Mouse (Mus musculus) lung, adult 2 months (tissue): Measurements from ENCODE around the gene Mkrn3. TPM values are rescaled to one million over a fixed set of nuclear protein-coding genes. Genes with fewer than 3 reads are reported as not detected.

Experiments
- DNase-seq: peaks from one replicate; pipeline ENCODE4 v3.0.0; 2022
- H3K4me1 ChIP-seq: fragments of 200-500 bp; 2 replicates; pipeline ENCODE4 v1.6.1; 2011; ENCODE audit warnings: low read length; ENCODE audit not compliant: control insufficient read depth, insufficient read depth
- H3K4me3 ChIP-seq: fragments of 200-500 bp; replicated peaks from 2 replicates; pipeline ENCODE3; 2011; ENCODE audit warnings: low read depth, mild to moderate bottlenecking, control low read depth, low read length; ENCODE audit errors: extremely low read depth
- CTCF ChIP-seq: fragments of 200-500 bp; IDR thresholded peaks from 2 replicates; pipeline ENCODE4 v1.5.1; 2011; ENCODE audit warnings: mild to moderate bottlenecking, low read length, control low read depth; ENCODE audit not compliant: insufficient read depth
- POLR2A ChIP-seq: fragments of 200-500 bp; IDR thresholded peaks from 2 replicates; pipeline ENCODE4 v1.6.1; 2011; ENCODE audit warnings: low read depth, mild to moderate bottlenecking, control low read depth, low read length, borderline replicate concordance; ENCODE audit errors: extremely low read depth
- WGBS: fragments of 180-500 bp; shearing (Covaris S2); methylation state at CpG from one replicate; pipeline ENCODE4 v1.1.7; 2018; 5-methylcytosine and 5-hydroxymethylcytosine counted together
- polyA plus RNA-seq: library from polyadenylated mRNA; depleted of rRNA; stranded (reverse); fragments of >200 nt; gene quantifications from 2 replicates; pipeline ENCODE4 v1.2.3, GENCODE M21; 2012; rRNA removed

The Mkrn3 gene
- polyA plus RNA-seq, 1 experiment: 1.6 TPM

- DNase-seq: no peak
- Histone ChIP-seq H3K4me1 (no peaks in the 10 kb centered on the region), H3K4me3 (no peak overlapping the region)
- WGBS: 25% methylated on average over 1 of the region's 1 CpGs
- no peak for TF ChIP-seq CTCF
- TF ChIP-seq POLR2A: no peak
These were observed 27.7 kb downstream of the Mkrn3 start for GRCm38 (mm10) chr7:62392202-62392601.

DNA sequence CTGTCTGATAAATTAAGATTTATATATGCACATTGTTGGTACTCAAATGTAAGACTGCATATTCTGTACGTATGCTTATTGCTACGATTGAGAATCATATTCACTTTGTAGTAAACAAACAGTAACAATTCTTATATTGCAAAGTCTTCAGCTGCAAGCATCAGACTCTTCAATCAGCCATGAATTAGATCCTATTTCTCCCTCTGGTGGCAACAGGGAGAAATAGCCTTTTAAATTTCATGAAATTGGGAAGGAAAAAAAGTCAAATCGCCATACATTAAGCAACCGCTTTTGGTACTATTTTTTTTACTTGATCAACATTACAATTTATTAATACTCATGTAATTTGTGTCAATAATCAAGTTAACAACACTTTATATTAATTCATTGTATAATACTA, 31.6 kb downstream of the Mkrn3 start:
- WGBS: 39% methylated on average over 4 of the region's 4 CpGs
- DNase-seq: no peak
- TF ChIP-seq CTCF (no peak), POLR2A (no peak)
- no peak overlapping the region for H3K4me3 ChIP-seq
- H3K4me1 ChIP-seq: no peaks in the 10 kb centered on the region

GRCm38 (mm10) chr7:62382391-62382790, 37.5 kb downstream of the Mkrn3 start:
- 4% methylated on average over 2 of the region's 2 CpGs for WGBS
- DNase-seq: no peak
- TF ChIP-seq CTCF: 0 out of 2 replicates have a peak, but pooled peaks have one; percentile 30
- TF ChIP-seq POLR2A: no peak

DNA sequence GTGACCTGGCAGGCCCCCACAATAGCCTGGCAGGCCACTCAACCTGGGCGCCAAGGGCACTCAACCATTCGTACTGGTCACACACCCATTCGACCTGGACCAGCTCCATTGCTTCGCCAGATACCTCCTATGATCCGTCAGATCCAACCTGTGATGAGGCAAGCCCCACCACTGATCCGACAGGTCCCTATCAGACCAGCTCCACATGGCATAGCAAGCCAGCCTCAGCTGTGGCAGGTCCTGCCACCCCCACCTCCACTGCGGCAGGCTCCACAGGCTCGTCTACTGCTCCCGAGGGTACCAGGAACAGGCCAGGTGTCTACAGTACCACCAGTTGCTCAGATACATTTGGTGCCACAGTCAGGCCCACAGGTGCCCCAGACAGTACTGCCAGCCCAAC, 41.4 kb downstream of the Mkrn3 start:
- no peak for DNase-seq
- Histone ChIP-seq H3K4me1 (no peaks in the 10 kb centered on the region), H3K4me3 (no peak overlapping the region)
- TF ChIP-seq CTCF: no peak
- TF ChIP-seq POLR2A: no peak
- WGBS: 90% methylated on average over 9 of the region's 9 CpGs

More at GRCm38 (mm10) chr7:62382391-62382790, 37.5 kb downstream of the Mkrn3 start:
- H3K4me1 ChIP-seq: no peaks in the 10 kb centered on the region
- H3K4me3 ChIP-seq: no peak overlapping the region

GRCm38 (mm10) chr7:62377313-62377712, 42.6 kb downstream of the Mkrn3 start:
- no peaks in the 10 kb centered on the region for H3K4me1 ChIP-seq
- TF ChIP-seq POLR2A (no peak), CTCF (no peak)
- DNase-seq: no peak
- no peak overlapping the region for H3K4me3 ChIP-seq
- 34% methylated on average over 14 of the region's 14 CpGs for WGBS

DNA sequence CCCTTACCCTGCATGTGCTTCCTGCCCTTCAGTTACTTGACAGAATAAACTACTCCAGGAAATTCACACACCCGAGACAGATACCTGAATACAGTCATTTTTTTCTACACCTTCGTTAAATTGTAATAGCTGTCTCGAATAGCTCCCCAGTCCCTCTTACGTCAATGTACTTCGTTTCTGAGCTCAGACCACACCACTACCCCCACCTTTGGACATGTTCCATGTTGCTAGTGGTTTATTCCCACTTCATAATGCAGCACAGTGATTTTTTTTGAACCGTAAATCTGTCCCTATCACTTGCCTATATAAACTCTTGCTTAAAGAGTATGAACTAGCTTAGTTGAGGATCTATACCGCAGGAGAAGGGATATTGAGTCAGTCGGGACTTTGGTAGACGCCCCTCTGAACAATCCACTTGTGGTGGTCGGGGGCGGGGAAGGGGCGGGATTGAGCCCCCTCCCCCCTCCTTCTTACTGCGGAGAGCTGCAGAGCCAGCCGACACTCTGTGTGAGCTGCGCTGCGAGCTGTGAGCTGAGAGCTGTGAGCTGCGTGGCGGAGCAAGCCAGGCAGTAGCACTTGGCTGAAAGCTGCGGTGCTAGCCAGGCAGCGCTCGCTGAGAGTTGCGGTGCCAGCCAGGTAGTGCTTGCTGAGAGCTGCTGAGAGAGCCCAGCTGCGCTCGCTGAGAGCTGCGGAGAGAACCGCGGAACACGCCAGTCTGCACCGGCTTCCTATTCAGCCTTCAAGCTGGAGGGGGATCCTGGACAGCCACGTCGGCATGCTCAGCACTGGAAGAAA, 43.2 kb downstream of the Mkrn3 start, which contains the start of gene Magel2:
Gene Magel2 (plus strand): TSS at position 501 of the 795 bp plus-strand sequence.
- H3K4me1 ChIP-seq: no peaks in the 10 kb centered on the region
- 17% methylated on average over 31 of the region's 31 CpGs for WGBS
- TF ChIP-seq CTCF: no peak
- TF ChIP-seq POLR2A: no peak
- no peak within 1 kb of the TSS for H3K4me3 ChIP-seq
- DNase-seq: no peak

DNA sequence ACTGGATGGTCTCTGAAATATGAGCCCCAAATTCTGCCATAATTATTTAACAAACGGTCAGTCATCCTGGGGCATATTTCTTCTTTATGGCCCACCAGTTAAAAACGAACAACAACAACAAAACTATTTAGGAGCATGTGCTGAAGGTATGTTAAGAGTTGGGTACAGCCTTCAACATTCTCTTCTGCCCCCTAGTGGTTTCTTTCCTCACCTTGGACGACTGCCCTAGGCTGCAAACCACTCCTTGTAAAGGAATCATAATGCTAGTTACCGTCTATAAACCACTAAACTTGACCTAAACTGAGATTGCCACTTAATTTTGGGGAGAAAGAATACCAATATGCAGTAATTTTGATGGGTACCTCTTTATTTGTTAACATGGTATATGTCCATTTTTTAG, 44.3 kb downstream of the Mkrn3 start:
- no peaks in the 10 kb centered on the region for H3K4me1 ChIP-seq
- no peak for TF ChIP-seq POLR2A
- no peak for TF ChIP-seq CTCF
- no peak for DNase-seq
- 23% methylated on average over 4 of the region's 4 CpGs for WGBS
- H3K4me3 ChIP-seq: no peak overlapping the region

Other genes with a start within 250 kb of the Mkrn3 start
- 8.9 and 10.1 TPM in 2 replicates for gene Ndn, start 73.6 kb downstream of the Mkrn3 start, polyA plus RNA-seq
- not detected in 2 replicates for gene Magel2, start 43.1 kb downstream of the Mkrn3 start, polyA plus RNA-seq
- gene Peg12, start 44.4 kb upstream of the Mkrn3 start, polyA plus RNA-seq: 1.3 and 1.7 TPM in 2 replicates